Mouse (Mus musculus) lung, postnatal 0 days (tissue): Measurements from ENCODE around the gene Lbx2. TPM values are rescaled to one million over a fixed set of nuclear protein-coding genes. Genes with fewer than 3 reads are reported as not detected.
A peak's percentile ranks its signal among the peaks of the same experiment; 100 is the strongest.

Source experiments
- ATAC-seq: fragments of 200-750 bp; cut with Nextera tagmentation; 2 replicates; pipeline ENCODE4 v1.8.0; 2017; ENCODE audit warnings: moderate library complexity
- DNase-seq: peaks from one replicate; pipeline ENCODE4 v3.0.0-alpha.2; 2016; ENCODE audit warnings: low spot score
- H3K27ac ChIP-seq: fragments of 300-500 bp; sonication (generic); 2 replicates; pipeline ENCODE4 v1.5.1; 2014; ENCODE audit warnings: antibody characterized with exemption, mild to moderate bottlenecking, low read length, mixed read lengths
- H3K27me3 ChIP-seq: fragments of 300-500 bp; sonication (generic); replicated peaks from 2 replicates; pipeline ENCODE4 v1.6.1; 2014; ENCODE audit warnings: low read length, mixed read lengths; ENCODE audit not compliant: insufficient read depth
- H3K36me3 ChIP-seq: fragments of 300-500 bp; sonication (generic); 2 replicates; pipeline ENCODE4 v1.6.1; 2014; ENCODE audit warnings: low read length, mixed read lengths; ENCODE audit not compliant: insufficient read depth
- H3K4me1 ChIP-seq: fragments of 300-500 bp; sonication (generic); 2 replicates; pipeline ENCODE4 v1.6.1; 2014; ENCODE audit warnings: antibody characterized with exemption, low read depth, low read length, mixed read lengths; ENCODE audit not compliant: insufficient read depth
- H3K4me2 ChIP-seq: fragments of 300-500 bp; sonication (generic); replicated peaks from 2 replicates; pipeline ENCODE4 v1.6.1; 2014; ENCODE audit warnings: low read depth, mild to moderate bottlenecking, low read length, moderate library complexity, mixed read lengths
- H3K4me3 ChIP-seq: fragments of 300-500 bp; sonication (generic); 2 replicates; pipeline ENCODE4 v1.5.1; 2014; ENCODE audit warnings: low read depth, low read length
- H3K9ac ChIP-seq: fragments of 300-500 bp; sonication (generic); replicated peaks from 2 replicates; pipeline ENCODE4 v1.6.1; 2014; ENCODE audit warnings: low read depth, mild to moderate bottlenecking
- H3K9me3 ChIP-seq: fragments of 300-500 bp; sonication (generic); 2 replicates; pipeline ENCODE4 v1.6.1; 2016; ENCODE audit warnings: low read length, mixed read lengths
- CTCF ChIP-seq: IDR thresholded peaks from 2 replicates; pipeline ENCODE4 v1.5.1; 2016; ENCODE audit warnings: antibody characterized with exemption, mild to moderate bottlenecking
- EP300 ChIP-seq: IDR thresholded peaks from 2 replicates; pipeline ENCODE4 v1.6.1; 2016; ENCODE audit warnings: antibody characterized with exemption, mild to moderate bottlenecking, control low read depth
- WGBS: fragments of 180-500 bp; shearing (Covaris S2); extraction: QIAGEN DNeasy Blood & Tissue Kit; methylation state at CpG from one replicate; pipeline ENCODE4 v1.1.7; 2014; 5-methylcytosine and 5-hydroxymethylcytosine counted together
- polyA plus RNA-seq: library from polyadenylated mRNA; unstranded; fragments of >200 nt; fragmentation: Nextera tagmentation; extraction: Ambion mirVana; gene quantifications from 2 replicates; pipeline ENCODE4 v1.2.1, GENCODE M21; 2015

Gene Lbx2
- polyA plus RNA-seq, 1 experiment from 2014 or later = 1.9 TPM

GRCm38 (mm10) chr6:83058725-83059124 lies 27.4 kb upstream of the Lbx2 start:
- H3K9ac ChIP-seq = no peak overlapping the region
- TF ChIP-seq EP300 (no peak), CTCF (no peak)
- no peak overlapping the region for H3K27ac ChIP-seq
- DNase-seq (no peak), ATAC-seq (no peak)
- H3K9me3 ChIP-seq = no peaks in the 10 kb centered on the region
- peaks cover 13% of the 10 kb centered on the region; the same call in 1 of the 2 replicates for H3K27me3 ChIP-seq
- H3K36me3 ChIP-seq = 0 out of 2 replicates have a peak, but pooled peaks cover 8% of the 10 kb centered on the region
- H3K4me2 ChIP-seq = no peak overlapping the region
- no peak overlapping the region for H3K4me3 ChIP-seq
- peaks cover 7% of the 10 kb centered on the region; the same call in 1 of the 2 replicates for H3K4me1 ChIP-seq
- 88% methylated on average over 2 of the region's 2 CpGs for WGBS

GRCm38 (mm10) chr6:83065995-83066394 lies 20.2 kb upstream of the Lbx2 start:
- Histone ChIP-seq H3K4me3 (no peak overlapping the region; the same call in 1 of the 2 replicates), H3K4me1 (peaks cover 3% of the 10 kb centered on the region; the same call in 1 of the 2 replicates), H3K27me3 (peaks cover 76% of the 10 kb centered on the region), H3K9me3 (no peaks in the 10 kb centered on the region), H3K27ac (no peak overlapping the region), H3K4me2 (no peak overlapping the region), H3K9ac (no peak overlapping the region), H3K36me3 (no peaks in the 10 kb centered on the region)
- DNase-seq (no peak), ATAC-seq (no peak)
- 30% methylated on average over 8 of the region's 8 CpGs for WGBS
- TF ChIP-seq CTCF (no peak), EP300 (no peak)

DNA sequence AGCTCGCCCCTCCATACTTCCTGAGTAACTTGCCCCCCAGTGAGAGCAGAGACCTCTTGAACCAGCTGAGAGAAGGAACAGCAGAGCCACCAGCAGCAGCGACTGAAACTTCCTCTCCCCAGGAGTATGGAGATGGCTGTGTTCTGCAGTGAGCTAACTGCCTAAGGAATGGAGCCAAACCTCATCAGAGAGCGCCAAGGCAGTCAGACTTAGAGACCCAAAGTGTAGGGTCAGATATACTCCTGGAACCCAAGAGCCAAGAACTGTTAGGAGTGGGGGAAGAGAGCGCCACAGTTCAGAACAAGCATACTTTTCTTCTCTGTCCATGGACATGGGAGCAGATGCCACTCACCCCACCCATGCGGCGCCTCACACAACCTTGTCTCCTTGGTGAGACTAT lies 19.7 kb upstream of the Lbx2 start:
- Histone ChIP-seq H3K9me3 (no peaks in the 10 kb centered on the region), H3K27me3 (peaks cover 80% of the 10 kb centered on the region), H3K9ac (no peak overlapping the region), H3K27ac (no peak overlapping the region), H3K4me3 (no peak overlapping the region; the same call in 1 of the 2 replicates), H3K4me1 (peaks cover 3% of the 10 kb centered on the region; the same call in 1 of the 2 replicates), H3K36me3 (no peaks in the 10 kb centered on the region), H3K4me2 (no peak overlapping the region)
- WGBS = 25% methylated on average over 6 of the region's 6 CpGs
- TF ChIP-seq CTCF = no peak
- no peak for TF ChIP-seq EP300
- ATAC-seq (no peak), DNase-seq (no peak)

GRCm38 (mm10) chr6:83068221-83068620 lies 17.9 kb upstream of the Lbx2 start:
- Histone ChIP-seq H3K9ac (no peak overlapping the region), H3K4me3 (peak overlapping the region; percentile 31; the same call in 1 of the 2 replicates)
- 7% methylated on average over 8 of the region's 8 CpGs for WGBS

GRCm38 (mm10) chr6:83068706-83069487 lies 17.3 kb upstream of the Lbx2 start:
- Histone ChIP-seq H3K27me3 (peaks cover 80% of the 10 kb centered on the region), H3K27ac (no peak overlapping the region), H3K9me3 (no peaks in the 10 kb centered on the region), H3K4me1 (peaks cover 3% of the 10 kb centered on the region; the same call in 1 of the 2 replicates), H3K9ac (no peak overlapping the region), H3K36me3 (no peaks in the 10 kb centered on the region), H3K4me3 (peak overlapping the region; percentile 31; the same call in 1 of the 2 replicates), H3K4me2 (peak overlapping the region; percentile 55)
- ATAC-seq (peak; percentile 41; the same call in 1 of the 2 replicates), DNase-seq (peak; percentile 26)
- WGBS = 1% methylated on average over 80 of the region's 81 CpGs
- no peak for TF ChIP-seq CTCF
- TF ChIP-seq EP300 = no peak

More at GRCm38 (mm10) chr6:83068221-83068620, 17.9 kb upstream of the Lbx2 start:
- DNase-seq = no peak
- Histone ChIP-seq H3K4me2 (peak overlapping the region; percentile 55; the same call in 1 of the 2 replicates), H3K27ac (no peak overlapping the region), H3K27me3 (peaks cover 81% of the 10 kb centered on the region), H3K9me3 (no peaks in the 10 kb centered on the region), H3K4me1 (peaks cover 3% of the 10 kb centered on the region; the same call in 1 of the 2 replicates), H3K36me3 (no peaks in the 10 kb centered on the region)
- TF ChIP-seq EP300 = no peak
- no peak for TF ChIP-seq CTCF
- ATAC-seq = no peak

GRCm38 (mm10) chr6:83069488-83070246 lies 16.5 kb upstream of the Lbx2 start:
- DNase-seq = no peak
- Histone ChIP-seq H3K4me3 (peak overlapping the region; percentile 8; the same call in 1 of the 2 replicates), H3K27ac (no peak overlapping the region), H3K27me3 (peaks cover 72% of the 10 kb centered on the region), H3K9me3 (no peaks in the 10 kb centered on the region), H3K4me2 (no peak overlapping the region), H3K36me3 (no peaks in the 10 kb centered on the region), H3K9ac (no peak overlapping the region), H3K4me1 (peaks cover 3% of the 10 kb centered on the region; the same call in 1 of the 2 replicates)
- ATAC-seq = 0 out of 2 replicates have a peak, but pooled peaks have one; percentile 22
- 2% methylated on average over 48 of the region's 69 CpGs for WGBS
- TF ChIP-seq EP300 (no peak), CTCF (no peak)
